Mouse (Mus musculus) liver, embryonic 15.5 days (tissue): ENCODE measurements around the gene Chchd4. TPM values are rescaled to one million over a fixed set of nuclear protein-coding genes. Genes with fewer than 3 reads are reported as not detected.

Source experiments
- ATAC-seq: fragments of 200-750 bp; cut with Nextera tagmentation; 2 replicates; pipeline ENCODE4 v1.8.0; 2017; ENCODE audit warnings: moderate number of reproducible peaks, mild to moderate bottlenecking, moderate library complexity; ENCODE audit not compliant: insufficient read depth
- H3K27ac ChIP-seq: fragments of 300-500 bp; sonication (generic); replicated peaks from 2 replicates; pipeline ENCODE4 v1.5.1; 2015; ENCODE audit warnings: mild to moderate bottlenecking, inconsistent platforms
- H3K27me3 ChIP-seq: fragments of 300-500 bp; sonication (generic); 2 replicates; pipeline ENCODE4 v1.6.1; 2015; ENCODE audit warnings: mild to moderate bottlenecking, inconsistent platforms
- H3K36me3 ChIP-seq: fragments of 300-500 bp; sonication (generic); replicated peaks from 2 replicates; pipeline ENCODE4 v1.6.1; 2015; ENCODE audit warnings: moderate library complexity, mild to moderate bottlenecking, inconsistent platforms
- H3K4me1 ChIP-seq: fragments of 300-500 bp; sonication (generic); replicated peaks from 2 replicates; pipeline ENCODE4 v1.6.1; 2015; ENCODE audit warnings: inconsistent platforms
- H3K4me2 ChIP-seq: fragments of 300-500 bp; sonication (generic); 2 replicates; pipeline ENCODE4 v1.6.1; 2015; ENCODE audit warnings: moderate library complexity, mild to moderate bottlenecking, inconsistent platforms
- H3K4me3 ChIP-seq: fragments of 300-500 bp; sonication (generic); replicated peaks from 2 replicates; pipeline ENCODE4 v1.5.1; 2015; ENCODE audit warnings: mild to moderate bottlenecking, inconsistent platforms
- H3K9ac ChIP-seq: fragments of 300-500 bp; sonication (generic); 2 replicates; pipeline ENCODE4 v1.6.1; 2015; ENCODE audit warnings: moderate library complexity, mild to moderate bottlenecking, inconsistent platforms
- H3K9me3 ChIP-seq: fragments of 300-500 bp; sonication (generic); replicated peaks from 2 replicates; pipeline ENCODE4 v1.6.1; 2016; ENCODE audit warnings: inconsistent platforms
- WGBS: fragments of 180-500 bp; shearing (Covaris S2); methylation state at CpG from one replicate; pipeline ENCODE4 v1.1.7; 2015; ENCODE audit warnings: mixed read lengths; ENCODE audit not compliant: insufficient replicate concordance; 5-methylcytosine and 5-hydroxymethylcytosine counted together
- polyA plus RNA-seq: library from polyadenylated mRNA; unstranded; fragments of >200 nt; fragmentation: Nextera tagmentation; extraction: Ambion mirVana; gene quantifications from 2 replicates; pipeline ENCODE4 v1.2.1, GENCODE M21; 2015

Gene Chchd4
- polyA plus RNA-seq: 12.3 and 13.8 TPM in 2 replicates

GRCm38 (mm10) chr6:91472868-91473804 is at the start of gene Chchd4, which contains the start of gene Tmem43:
Gene Chchd4 (minus strand): TSS chr6:91473546.
Gene Tmem43 (plus strand): TSS chr6:91473703.
- H3K27me3 ChIP-seq: no peaks in the 10 kb centered on the region
- peaks cover 40% of the 10 kb centered on the region for H3K4me1 ChIP-seq
- H3K9ac ChIP-seq: peak within 1 kb of the TSS; percentile 78
- peak within 1 kb of the TSS; percentile 72 for H3K4me3 ChIP-seq
- under 1% methylated on average over 74 of the region's 74 CpGs for WGBS
- H3K9me3 ChIP-seq: no peaks in the 10 kb centered on the region
- ATAC-seq: peak; percentile 98
- peaks cover 37% of the 10 kb centered on the region for H3K36me3 ChIP-seq
- H3K27ac ChIP-seq: peak within 1 kb of the TSS; percentile 78
- H3K4me2 ChIP-seq: peak within 1 kb of the TSS; percentile 87

DNA sequence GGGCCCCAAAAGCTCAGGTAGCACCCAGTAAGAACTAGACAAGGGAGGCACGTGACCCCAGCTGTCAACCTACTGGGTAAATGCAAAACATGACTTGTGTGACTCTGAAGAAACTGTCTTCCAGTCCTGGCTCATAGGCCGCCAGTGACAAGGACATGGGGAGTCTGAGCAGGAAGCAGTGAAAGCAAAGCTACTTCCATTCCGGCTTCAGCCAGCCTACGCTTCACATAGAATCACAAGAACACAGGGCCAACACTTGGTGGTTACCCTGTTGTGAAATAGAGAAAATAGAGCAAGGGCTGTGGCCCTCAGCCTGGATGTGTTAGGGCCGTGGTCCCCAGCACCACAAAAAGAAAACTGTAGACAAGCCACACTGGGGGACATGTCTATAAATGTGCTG is 49.5 kb upstream of the Chchd4 start:
- Histone ChIP-seq H3K9me3 (no peaks in the 10 kb centered on the region), H3K4me2 (no peak overlapping the region), H3K27me3 (no peaks in the 10 kb centered on the region), H3K9ac (no peak overlapping the region), H3K27ac (no peak overlapping the region), H3K4me1 (peaks cover 8% of the 10 kb centered on the region), H3K4me3 (no peak overlapping the region), H3K36me3 (peaks cover 69% of the 10 kb centered on the region)
- ATAC-seq: no peak
- 85% methylated on average over 5 of the region's 5 CpGs for WGBS

DNA sequence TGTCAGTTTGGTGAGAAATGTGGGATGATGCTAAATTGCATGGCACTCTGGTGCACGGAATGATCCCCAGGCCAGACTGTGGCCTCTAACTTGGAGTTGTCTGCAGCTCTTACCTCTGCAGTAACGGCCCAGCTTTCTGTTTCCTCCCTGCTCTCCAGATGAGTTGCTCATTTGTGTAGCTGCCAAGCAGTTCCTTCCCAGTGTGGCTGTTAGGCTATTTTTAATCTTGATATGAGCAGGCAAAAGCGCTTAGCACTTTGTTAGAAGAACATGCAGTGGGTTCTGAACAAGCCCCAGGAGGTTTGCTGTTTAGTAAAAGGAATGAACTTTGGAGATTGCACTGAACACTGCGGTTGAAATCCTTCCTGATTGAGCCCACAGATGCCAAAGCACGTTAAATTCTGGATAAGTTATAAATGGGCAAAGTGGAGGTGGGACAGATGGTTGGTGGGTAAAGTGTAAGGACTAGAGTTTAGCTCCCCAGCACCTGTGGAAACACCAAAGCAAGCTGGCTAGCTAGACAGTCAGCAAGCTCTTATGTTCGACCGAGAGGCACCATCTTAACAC is 45.2 kb upstream of the Chchd4 start:
- peaks cover 7% of the 10 kb centered on the region for H3K27me3 ChIP-seq
- 74% methylated on average over 7 of the region's 7 CpGs for WGBS
- no peak for ATAC-seq
- no peak overlapping the region for H3K9ac ChIP-seq
- peaks cover 37% of the 10 kb centered on the region for H3K4me1 ChIP-seq
- peaks cover 63% of the 10 kb centered on the region for H3K36me3 ChIP-seq
- H3K4me2 ChIP-seq: no peak overlapping the region
- no peaks in the 10 kb centered on the region for H3K9me3 ChIP-seq
- H3K27ac ChIP-seq: no peak overlapping the region
- no peak overlapping the region for H3K4me3 ChIP-seq

GRCm38 (mm10) chr6:91515545-91516449 is 42.5 kb upstream of the Chchd4 start, which contains the start of the genes Xpc and Lsm3:
Gene Xpc (minus strand): TSS chr6:91515888.
Gene Lsm3 (plus strand): TSS chr6:91515928.
- Histone ChIP-seq H3K4me3 (peak within 1 kb of the TSS; percentile 88), H3K9ac (peak within 1 kb of the TSS; percentile 80), H3K27ac (peak within 1 kb of the TSS; percentile 76), H3K4me2 (peak within 1 kb of the TSS; percentile 92), H3K36me3 (peaks cover 35% of the 10 kb centered on the region), H3K27me3 (peaks cover 7% of the 10 kb centered on the region), H3K4me1 (peaks cover 37% of the 10 kb centered on the region), H3K9me3 (no peaks in the 10 kb centered on the region)
- WGBS: under 1% methylated on average over 80 of the region's 80 CpGs
- peak; percentile 98 for ATAC-seq

DNA sequence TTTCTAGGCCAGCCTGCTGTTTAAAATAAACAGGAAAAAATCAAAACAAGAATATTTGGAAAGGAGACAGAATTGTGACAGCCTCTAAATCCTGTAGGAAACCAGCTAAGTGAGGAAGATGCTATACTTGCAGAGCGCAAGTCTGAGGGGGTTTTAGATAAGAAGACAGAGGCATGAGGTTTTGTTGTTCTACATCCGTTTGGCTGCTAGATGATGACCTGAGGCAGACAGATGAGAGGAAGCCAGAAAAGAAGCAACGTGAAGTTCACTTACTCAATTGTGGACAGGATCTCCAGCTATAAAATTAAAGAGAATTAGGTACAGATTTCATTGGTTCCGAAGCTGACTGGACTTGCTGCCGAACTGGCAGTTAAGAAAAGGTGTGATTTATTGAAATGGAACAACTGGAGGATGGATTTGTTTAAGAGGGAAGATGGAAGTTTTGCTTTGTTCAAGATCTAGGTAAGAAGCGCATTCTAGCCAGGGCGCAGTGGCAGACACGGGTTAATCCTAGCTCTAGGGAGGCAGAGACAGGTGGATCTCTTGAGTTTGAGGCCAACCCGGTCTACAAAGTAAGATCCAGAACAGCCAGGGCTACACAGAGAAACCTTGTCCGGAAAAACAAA is 41.5 kb upstream of the Chchd4 start:
- ATAC-seq: no peak
- peaks cover 7% of the 10 kb centered on the region for H3K27me3 ChIP-seq
- H3K36me3 ChIP-seq: peaks cover 31% of the 10 kb centered on the region
- H3K27ac ChIP-seq: 0 out of 2 replicates have a peak overlapping the region, but pooled peaks have one; percentile 49
- peaks cover 37% of the 10 kb centered on the region for H3K4me1 ChIP-seq
- WGBS: 15% methylated on average over 10 of the region's 10 CpGs
- peak overlapping the region; percentile 92 for H3K4me2 ChIP-seq
- H3K9me3 ChIP-seq: no peaks in the 10 kb centered on the region
- H3K4me3 ChIP-seq: peak overlapping the region; percentile 88
- H3K9ac ChIP-seq: peak overlapping the region; percentile 80

- H3K9me3 ChIP-seq: no peaks in the 10 kb centered on the region
- no peak for ATAC-seq
- peaks cover 37% of the 10 kb centered on the region for H3K4me1 ChIP-seq
- H3K9ac ChIP-seq: no peak overlapping the region
- H3K36me3 ChIP-seq: peaks cover 23% of the 10 kb centered on the region
- H3K27ac ChIP-seq: no peak overlapping the region
- H3K27me3 ChIP-seq: peaks cover 7% of the 10 kb centered on the region
- no peak overlapping the region for H3K4me3 ChIP-seq
- no peak overlapping the region; the same call in 1 of the 2 replicates for H3K4me2 ChIP-seq
These were observed 40.8 kb upstream of the Chchd4 start for GRCm38 (mm10) chr6:91514135-91514534.

GRCm38 (mm10) chr6:91510211-91510610 is 36.9 kb upstream of the Chchd4 start:
- Histone ChIP-seq H3K9ac (no peak overlapping the region), H3K4me1 (peaks cover 24% of the 10 kb centered on the region), H3K27ac (no peak overlapping the region), H3K9me3 (no peaks in the 10 kb centered on the region), H3K4me3 (no peak overlapping the region), H3K36me3 (peaks cover 17% of the 10 kb centered on the region; the same call in 1 of the 2 replicates), H3K27me3 (peaks cover 6% of the 10 kb centered on the region), H3K4me2 (no peak overlapping the region)
- ATAC-seq: no peak
- 63% methylated on average over 10 of the region's 10 CpGs for WGBS

DNA sequence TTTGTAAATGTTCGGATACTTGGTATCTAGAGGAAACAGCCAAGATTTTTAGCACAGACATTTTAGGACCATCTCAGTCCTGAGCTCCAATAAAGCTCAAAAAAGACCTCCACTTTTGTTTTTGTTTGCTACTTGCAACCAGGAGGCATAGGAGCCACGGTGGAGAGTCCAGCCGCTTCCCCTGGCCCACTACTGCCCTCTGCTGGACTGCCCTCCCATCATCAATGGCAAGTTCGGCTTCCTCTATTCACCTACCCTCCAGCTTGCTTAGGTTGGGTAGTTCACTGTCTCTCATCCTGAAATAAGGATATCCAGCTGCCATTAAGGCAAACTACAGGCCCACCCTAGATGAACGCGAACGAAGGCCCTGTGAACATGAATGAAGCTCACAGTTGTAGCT is 36.0 kb upstream of the Chchd4 start:
- Histone ChIP-seq H3K4me1 (peaks cover 15% of the 10 kb centered on the region), H3K9ac (no peak overlapping the region), H3K4me2 (no peak overlapping the region), H3K27me3 (no peaks in the 10 kb centered on the region), H3K4me3 (no peak overlapping the region), H3K27ac (no peak overlapping the region), H3K9me3 (no peaks in the 10 kb centered on the region), H3K36me3 (peaks cover 25% of the 10 kb centered on the region)
- ATAC-seq: no peak; the same call in 1 of the 2 replicates
- 35% methylated on average over 7 of the region's 7 CpGs for WGBS

DNA sequence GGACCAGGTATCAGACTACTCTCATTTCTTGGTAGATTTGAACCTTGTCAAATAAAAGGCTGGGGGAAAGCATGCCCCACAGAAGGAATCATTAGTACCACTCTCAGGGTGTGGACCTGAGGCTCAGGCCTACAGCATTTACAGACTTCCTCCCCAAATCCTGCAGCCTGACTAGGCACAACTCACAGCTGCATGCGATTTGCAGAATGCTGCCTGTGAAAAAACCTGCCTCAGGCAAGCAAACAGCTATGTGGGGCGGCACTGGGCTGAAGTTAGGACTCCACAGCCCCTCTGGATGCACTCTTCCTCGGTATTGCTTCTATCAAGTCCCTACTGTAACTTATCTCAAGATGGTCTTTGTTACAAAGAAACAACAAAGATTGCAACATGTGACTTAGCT is 34.7 kb upstream of the Chchd4 start:
- Histone ChIP-seq H3K4me2 (no peak overlapping the region), H3K27ac (no peak overlapping the region), H3K36me3 (peaks cover 38% of the 10 kb centered on the region), H3K4me1 (peaks cover 8% of the 10 kb centered on the region; the same call in 1 of the 2 replicates), H3K9me3 (no peaks in the 10 kb centered on the region), H3K27me3 (no peaks in the 10 kb centered on the region), H3K4me3 (no peak overlapping the region), H3K9ac (no peak overlapping the region)
- WGBS: 61% methylated on average over 3 of the region's 3 CpGs
- ATAC-seq: no peak

DNA sequence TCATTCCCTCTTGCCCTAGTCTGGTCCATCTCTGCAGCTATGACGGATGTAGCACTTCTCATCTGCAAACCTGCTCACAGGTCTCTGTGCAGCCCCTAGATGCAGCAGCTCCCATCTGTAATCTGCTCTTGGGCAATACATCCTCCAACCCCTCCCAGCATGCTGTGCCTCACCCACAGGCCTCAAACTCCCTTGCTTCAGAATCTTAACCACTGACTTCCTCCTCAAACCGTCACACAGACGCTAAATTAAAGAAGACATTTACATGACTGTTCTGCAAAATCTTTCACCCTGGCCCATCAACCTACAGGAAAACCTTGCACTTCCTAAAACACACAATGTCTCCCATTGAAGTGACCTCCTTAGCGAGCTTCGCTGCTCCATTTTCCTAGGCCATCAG is 32.7 kb upstream of the Chchd4 start:
- no peaks in the 10 kb centered on the region for H3K27me3 ChIP-seq
- H3K4me3 ChIP-seq: no peak overlapping the region
- no peak overlapping the region for H3K4me2 ChIP-seq
- ATAC-seq: no peak
- WGBS: 33% methylated on average over 5 of the region's 5 CpGs
- H3K4me1 ChIP-seq: peaks cover 8% of the 10 kb centered on the region; the same call in 1 of the 2 replicates
- H3K9ac ChIP-seq: no peak overlapping the region
- peaks cover 54% of the 10 kb centered on the region for H3K36me3 ChIP-seq
- H3K27ac ChIP-seq: peak overlapping the region; percentile 51
- H3K9me3 ChIP-seq: no peaks in the 10 kb centered on the region
